Mouse (Mus musculus) T-cell, adult 2 months (primary cell): ENCODE data around the gene Ptgfrn.
A peak's percentile ranks its signal among the peaks of the same experiment; 100 is the strongest.

ENCODE experiments used
- DNase-seq: peaks from one replicate; pipeline ENCODE4 v3.0.0; 2022; ENCODE audit warnings: low spot score

Gene Ptgfrn

DNA sequence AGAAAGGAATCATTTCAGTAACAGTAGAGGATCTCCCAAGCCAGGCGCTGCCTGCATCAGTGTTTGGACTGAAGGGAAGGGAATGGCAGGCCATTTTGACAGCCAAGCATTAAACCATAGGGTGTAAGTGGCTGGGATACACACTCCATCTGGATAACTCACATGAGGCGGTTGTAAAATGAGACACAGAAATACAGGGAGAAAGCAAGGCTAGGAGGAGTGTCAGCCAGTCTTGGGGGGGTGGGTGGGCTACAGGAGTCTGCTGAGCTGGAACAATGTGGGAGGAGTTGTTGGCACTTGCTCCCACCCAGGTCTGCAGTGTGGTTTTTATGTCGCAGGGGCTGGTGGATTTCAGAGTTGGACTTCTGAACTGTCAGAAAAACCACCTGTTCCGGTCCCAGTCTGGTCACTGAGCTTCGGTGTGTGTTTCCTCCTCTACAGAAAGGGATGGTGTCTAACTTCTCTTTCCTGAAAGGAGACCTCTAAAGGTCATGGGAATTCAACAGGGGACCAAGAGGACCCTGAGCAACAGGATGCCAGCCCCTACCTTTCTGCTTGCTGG lies 72.0 kb downstream of the Ptgfrn start:
- DNase-seq = no peak

DNA sequence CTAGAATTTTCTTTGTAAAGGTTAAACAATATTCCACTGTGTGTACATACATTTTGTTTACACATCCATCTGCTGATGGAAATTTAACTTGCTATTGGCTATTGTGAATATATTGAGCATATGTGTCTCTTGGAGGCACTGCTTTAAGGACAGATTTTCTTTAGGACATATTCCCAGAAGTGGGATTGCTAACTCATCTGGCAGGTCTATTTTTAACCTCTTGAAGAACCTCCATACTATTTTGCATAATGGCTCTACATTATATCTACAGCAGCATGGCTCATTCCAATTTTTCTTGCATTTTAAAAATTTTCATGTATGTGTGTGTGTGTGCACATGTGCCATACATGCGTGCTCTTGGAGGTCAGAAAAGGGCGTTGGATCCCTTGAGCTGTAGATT lies 74.1 kb downstream of the Ptgfrn start:
- no peak for DNase-seq

DNA sequence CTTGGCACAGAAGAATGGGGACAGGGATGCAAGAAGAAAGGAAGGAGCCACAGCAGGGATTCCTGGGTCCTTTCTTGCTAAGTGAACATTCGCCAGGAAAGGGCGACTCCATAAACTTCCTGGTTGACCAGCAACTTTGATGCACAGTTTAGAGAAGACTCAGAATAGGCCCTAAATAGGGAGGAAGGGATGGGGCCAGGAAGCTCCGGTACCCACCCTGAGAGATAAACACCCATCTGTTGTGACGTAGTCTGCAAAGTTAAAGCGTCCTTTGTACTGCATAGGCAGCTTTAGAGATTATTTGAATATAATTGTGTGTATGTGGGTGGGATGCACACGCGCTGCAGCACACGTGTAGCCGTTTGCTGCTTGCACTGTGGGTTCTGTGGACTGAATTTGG lies 75.6 kb downstream of the Ptgfrn start:
- no peak for DNase-seq

DNA sequence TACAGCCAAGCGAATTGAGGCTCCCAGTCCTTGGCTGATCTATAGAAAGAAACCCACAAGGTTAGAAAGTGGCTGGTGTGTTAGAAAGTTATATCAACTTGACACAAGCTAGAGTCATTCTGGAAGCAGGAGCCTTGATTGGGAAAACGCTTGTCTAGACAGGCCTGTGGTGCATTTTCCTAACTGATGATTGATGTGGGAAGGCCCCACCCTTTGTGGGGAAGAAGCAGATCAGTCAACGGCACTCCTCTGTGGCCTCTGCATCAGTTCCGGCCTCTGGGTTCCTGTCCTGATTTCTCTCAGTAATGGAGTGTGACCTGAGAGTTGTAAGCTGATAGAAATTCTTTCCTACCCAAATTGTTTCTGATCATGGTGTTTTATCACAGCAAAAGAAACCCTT lies 76.4 kb downstream of the Ptgfrn start:
- DNase-seq = peak; percentile 26

DNA sequence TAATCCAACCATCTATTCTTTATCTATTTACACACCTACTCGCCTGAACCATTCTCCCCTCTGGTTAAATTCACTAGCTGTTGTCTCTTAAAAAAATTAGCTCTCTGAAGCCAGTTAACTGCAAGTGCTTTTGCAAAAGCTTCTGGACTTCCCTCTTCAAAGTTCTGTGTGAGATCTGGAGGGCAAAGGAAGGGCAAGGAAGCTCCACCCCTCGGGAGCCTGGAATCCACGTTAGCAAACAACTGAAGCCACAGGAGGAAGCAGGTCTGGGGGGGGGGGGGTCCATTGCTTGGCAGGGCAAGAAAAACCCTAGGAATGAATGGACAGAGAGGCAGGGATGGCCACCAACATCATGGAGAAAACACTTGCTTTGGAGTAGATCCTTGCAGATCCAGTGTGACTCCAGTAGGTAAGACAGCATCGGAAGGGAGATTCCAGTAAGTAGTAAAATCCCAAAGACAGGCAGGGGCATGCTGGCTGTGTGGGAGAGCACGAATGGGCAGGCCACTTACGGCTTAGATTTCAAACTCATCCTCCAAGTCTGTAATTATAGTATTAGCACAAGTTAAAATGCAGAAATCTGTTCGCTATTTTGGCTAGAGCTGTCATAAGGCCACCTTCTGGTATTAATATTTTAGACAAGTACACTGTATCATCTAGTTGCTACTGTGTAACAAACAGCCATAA lies 78.5 kb downstream of the Ptgfrn start:
- DNase-seq = no peak

DNA sequence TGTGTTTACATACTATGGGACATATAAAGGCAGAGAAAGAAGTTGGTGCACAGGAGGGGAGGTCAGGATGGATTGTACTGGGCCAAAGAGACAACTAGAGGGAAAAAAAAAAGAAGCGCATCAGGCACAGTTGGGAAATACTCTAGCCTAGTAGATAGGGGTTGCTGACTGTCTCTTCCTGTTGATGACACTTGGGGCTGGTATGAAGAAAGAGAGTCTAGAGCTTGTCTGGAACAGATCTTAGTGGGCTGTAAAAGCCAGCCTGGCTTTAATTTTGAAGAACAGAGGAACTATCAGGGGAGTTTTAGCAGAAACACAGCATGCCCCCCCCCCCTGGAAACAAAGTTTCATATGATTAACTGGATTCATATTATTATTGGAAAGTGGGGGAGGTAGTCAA lies 79.4 kb downstream of the Ptgfrn start:
- DNase-seq = no peak

DNA sequence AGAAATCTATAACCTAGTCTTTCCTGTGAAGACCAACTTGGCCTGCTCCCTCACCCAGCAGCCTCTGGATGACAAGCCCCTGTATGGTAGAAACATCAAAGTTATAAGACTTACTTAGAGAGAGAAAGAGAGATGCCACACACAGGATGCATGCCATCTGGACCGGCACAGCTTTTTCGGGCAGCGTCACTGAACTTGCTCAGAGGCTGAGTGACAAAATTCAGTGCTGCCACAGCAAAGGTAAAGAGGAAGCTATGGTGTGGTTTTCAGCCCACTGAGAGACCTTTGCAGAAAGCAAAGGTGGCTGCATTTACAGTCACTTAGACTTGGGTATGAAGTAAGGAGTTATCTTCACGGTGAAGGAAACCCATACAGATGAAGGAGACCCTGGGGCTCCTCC lies 80.7 kb downstream of the Ptgfrn start, which contains the start of gene Cd101:
Cd101 (minus strand) TSS at position 218 of the 400 bp plus-strand sequence.
- DNase-seq = peak; percentile 83

DNA sequence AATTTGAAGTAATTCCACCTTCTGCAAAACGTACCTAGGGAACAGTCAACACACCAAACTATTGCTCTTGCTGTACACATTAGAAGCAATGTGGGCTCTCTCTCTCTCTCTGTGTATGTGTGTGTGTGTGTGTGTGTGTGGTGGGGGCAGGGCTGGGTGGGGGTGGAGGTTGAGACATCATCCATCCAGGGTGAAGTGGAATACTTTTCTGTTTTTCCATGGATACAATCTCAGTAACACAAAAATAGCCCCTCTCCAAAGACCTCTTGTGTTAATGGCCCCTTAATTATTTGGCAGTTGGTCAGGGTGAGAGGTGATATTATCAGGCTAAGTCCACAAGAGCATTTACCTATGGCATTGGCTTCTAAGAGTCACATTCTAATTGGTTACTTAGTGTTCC lies 83.3 kb downstream of the Ptgfrn start:
- no peak for DNase-seq

DNA sequence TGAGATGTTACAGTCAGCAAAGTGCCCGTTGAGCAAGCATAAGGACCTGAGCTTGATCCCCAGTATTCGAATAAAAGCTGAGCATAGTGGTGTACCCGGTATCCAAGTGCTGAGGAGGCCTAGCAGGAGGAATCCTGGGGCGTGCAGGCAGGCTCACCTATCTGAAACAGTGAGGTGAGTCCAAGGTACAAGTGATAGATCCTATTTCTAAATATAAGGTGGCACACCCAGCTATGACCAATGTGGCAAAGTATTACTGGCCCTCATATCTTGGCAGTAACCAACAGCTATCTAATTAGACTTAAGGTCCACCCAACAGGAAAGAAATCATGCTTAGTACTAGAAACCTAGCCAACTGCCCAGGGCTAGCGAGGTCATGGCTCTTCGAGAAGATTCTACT lies 87.1 kb downstream of the Ptgfrn start:
- no peak for DNase-seq

DNA sequence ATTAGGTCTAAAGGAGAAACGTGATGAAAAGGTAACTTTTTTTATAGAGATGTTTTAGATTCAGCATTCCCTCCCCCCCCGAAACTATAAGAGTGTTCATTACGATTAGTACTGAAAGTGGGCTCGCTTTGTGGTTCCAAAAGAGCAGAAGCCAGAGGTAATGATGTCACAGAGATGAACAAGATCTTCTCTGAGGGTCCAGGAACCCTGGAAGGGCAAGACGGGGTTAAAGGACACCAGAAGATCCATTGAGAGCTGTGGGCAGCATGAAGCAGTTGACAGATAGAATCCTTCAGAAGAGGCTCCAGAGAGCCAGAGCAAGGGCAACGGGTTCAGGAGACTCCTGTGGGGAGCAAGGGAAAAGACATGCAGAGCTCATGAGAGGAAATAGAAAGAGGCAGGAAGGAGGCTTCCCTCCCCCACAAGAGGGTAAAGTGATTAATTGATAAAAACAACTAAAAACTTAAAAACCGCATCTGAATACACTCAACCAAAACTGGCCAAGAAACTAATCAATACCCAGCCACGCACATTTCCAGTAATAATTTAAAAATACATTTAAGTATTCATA lies 88.5 kb downstream of the Ptgfrn start:
- no peak for DNase-seq

DNA sequence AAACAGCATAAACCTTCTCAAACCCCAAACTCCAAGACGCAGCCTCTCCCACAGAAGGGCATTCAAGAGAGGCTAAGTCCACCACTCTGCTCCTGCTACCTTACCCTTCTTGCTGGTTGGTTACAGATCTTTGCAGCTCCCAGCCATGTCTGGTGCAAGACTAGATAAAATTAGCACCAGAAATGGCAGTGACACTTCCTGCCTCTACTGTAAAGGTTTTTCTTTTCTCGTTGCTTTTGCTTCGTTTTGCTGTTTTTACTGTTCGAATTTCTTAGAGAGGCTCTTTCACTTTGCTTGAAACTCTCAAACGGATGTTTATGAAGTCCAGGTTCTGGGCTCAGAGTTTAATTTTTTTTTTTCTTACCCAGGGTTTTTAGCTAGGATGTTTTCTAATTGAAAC lies 89.0 kb downstream of the Ptgfrn start:
- DNase-seq = no peak

DNA sequence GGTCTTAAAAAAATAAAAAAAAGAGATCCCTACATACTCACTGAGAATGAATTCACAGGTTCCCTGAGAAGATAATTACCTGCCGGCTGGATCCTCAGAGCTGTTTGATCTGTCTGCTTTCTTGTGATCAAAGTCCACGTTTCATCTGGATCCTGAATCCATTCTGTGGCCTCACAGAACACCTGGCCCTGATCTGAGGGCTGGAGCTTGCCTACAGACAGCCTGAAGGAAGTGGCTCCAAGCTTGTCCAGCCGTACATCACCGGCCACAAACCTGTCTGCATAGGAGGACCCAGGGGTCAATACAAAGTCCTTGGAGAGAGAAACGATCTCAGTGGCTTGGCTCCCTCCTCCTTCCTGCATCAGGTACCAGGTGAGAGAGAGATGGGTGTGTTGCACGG lies 91.6 kb downstream of the Ptgfrn start:
- DNase-seq = no peak

DNA sequence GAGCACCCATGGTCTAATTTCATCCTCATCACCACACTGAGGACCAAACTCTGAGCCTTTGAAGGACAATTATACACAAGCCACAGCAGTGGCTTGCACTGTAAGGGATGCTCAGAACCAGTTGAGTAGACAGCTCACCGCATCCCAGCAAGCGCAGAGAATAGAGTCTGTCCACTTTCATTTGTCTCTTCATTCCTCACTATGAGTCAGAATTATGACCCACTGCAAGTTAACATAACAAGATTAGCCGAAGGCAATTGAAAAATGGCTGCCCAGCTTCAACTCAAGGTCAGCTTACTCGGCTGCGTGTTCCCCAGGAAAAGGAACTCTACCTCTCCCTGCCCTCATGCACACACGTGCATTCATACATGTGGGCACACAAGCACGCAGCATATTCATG lies 94.0 kb downstream of the Ptgfrn start:
- no peak for DNase-seq

DNA sequence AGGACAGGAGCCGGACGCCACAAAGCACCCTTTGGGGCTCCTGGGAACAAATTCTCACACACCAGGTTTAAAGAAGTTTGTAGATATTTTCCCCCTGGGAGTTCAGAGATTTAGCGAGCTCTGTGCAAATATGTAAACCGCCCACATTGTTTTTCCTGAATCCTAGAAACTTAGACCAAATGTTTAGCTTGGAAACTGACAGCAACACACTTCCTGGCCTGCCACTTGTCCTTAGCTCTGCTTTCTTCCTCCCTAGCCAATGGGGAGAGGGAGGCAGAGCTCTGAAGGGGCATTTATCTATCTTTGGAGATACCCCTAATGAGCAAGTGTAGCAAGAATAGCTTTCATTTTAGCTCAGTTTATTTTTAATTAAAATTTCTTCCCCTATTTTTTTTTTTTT lies 94.8 kb downstream of the Ptgfrn start:
- no peak for DNase-seq

DNA sequence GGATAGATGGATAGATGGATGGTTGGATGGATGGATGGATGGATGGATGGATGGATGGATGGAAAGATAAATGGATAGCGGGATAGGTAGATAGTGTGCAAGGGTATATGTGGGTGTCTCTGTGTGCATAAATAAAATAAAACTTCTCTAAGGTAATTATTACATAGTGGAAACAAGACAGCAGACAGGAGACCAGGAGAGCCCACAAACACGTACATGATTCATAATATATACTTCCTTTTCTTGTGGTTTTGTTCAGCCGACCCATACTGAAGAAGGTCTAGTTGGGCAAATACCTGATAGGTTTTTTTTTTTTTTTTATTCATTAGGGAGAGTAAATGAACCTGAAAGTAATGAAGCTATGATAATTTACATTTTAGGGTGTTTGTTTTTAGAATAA lies 96.5 kb downstream of the Ptgfrn start:
- DNase-seq = no peak

DNA sequence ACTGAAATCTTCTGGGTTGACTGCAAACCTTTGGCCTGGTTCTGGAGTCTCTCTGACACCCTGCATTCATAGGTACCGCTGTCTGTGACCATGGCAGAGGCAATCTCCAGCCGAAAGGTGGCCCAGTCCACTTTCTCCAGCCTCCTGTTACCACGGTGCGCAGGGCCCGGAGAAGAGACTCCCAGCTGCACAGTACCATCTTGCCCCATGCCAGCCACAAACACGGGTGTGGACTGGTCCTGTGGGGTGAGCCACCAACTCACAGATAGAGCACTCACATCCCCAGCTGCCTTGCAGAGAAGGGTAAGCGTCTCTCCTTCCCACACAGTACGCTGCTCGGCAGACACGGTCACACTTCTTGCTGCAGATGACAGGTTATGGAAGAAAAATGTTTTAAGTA lies 97.1 kb downstream of the Ptgfrn start:
- no peak for DNase-seq

DNA sequence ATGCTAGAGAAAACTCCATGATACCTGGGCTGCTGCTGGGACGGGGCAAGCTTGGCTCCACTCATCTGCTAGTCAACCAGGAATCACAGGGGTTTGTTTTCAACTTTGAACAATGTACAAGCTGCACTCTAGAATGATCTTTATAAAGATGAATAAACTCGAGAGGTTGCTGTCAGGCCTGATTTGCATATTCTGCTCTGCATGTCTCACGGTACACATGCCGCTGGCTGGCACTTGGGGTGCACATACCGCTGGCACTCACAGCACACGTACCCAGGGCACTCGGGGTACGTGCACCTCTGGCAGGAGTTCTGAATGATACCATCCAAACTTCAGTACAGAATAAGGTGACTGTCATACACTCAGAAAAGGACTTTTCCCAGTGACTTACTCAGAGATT lies 97.5 kb downstream of the Ptgfrn start:
- DNase-seq = peak; percentile 41

DNA sequence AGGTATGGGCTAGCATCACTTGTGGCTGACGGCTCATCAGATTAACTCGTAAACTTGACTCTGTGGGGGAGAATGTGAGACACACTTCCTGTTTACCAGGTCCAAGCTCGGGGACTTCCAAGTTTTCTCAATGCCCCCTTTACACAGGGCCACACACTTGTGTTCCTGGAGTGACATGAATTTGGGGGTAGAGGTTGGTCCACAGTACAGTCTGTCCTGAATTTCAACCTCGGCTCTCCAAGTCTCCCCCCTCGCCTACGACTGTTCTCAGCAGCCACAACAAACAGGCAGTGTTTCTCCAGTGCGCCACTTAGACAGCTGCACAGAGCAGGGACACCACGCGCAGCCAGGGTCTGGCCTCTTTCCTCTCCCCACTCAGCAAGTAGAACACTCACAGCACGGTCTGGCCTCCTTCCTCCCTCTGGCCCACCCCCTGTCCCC lies 97.9 kb downstream of the Ptgfrn start:
- peak; percentile 68 for DNase-seq

DNA sequence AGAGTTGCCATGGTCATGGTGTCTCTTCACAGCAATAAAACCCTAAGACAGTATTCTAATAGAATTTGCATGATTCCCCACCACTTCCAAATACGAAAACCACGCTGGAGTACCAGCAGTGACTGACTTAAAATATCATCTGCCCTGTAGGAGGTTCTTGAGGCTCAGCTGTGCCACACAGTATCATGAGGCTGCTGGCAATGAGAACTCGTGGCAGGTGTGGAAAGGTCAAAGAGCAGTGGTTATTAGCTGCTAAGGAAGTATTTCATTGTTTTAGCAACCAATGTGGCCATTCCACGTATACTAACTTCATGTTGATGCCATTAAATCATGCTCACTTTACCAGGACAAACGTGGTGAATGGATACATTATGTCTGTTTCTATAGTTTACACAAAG lies 98.9 kb downstream of the Ptgfrn start:
- no peak for DNase-seq

DNA sequence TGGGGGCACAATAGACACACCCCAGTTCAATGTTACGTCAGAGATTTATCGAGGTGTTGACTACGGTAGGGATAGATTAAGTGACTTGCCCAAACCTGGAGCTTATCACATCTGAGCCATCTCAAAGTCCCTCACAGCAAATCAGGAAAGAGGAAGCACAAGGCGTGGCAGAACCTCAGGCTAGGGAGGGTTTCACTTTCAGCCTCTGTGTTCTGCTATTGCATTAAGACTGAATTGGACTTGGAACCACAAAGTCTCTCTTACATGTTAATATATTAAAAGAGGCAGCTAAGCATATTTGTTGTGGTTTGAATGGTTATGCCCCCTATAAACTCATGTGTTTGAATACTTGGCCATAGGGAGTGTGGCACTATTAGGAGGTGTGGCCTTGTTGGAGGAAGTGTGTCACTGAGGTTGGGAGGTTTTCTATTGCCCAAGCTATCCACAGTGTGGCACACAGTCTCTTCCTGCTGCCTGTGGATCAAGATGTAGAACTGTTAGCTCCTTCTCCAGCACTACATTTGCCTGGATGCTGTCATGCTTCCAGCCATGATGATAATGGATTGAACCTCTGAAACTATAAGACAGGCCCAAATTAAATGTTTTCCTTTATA lies 99.4 kb downstream of the Ptgfrn start:
- DNase-seq = peak; percentile 61

DNA sequence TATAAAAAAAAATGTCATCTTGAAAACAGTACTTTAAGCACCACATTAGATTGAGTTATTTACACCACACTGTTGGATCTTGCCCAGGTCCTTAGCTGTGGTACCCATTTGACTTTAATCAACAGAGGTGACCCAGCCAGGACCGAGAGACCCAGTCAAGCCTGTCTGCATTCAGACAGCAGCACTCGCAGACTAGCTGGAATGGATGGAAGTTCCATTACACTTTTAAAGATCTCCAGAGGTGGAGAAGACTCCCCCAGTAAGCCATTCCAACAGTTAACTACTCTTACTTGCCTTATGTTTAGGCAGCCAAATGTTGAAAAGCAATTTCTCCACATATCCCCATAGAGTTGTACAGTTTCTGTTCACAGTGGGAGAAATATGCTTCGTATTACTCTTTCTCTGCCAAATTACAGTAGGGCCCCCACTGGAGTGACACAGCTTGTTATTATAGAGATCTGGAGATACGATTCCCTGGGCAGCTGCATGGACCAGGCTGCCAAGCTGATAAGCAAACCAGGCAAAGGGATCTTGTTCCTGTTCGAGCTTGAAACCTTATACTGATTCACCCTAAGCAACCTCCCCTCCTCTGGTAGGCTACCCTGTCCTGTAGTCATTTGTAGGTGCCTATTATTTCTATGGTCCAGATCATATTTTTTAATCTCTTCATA lies 102.8 kb downstream of the Ptgfrn start:
- DNase-seq = no peak

DNA sequence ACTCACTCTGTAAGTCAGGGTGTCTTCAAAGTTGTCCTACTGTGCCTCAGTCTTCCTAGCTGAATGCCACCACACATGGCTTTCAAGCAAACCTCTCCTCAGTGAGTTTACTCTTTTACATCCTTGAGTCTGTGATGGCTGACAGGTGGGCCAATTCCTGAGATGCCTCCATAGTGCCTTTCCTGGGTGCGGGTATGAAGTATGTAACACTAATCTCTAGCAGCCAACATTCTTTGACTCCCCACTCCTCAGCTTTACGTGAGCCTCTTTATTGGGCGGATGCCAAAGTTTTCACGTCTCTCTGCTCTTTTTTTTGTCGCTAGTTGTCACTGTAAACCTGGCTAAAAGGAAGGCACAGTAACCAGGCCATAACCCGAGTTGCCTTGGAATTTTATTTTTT lies 104.7 kb downstream of the Ptgfrn start:
- no peak for DNase-seq
